ENCODE assay signal across 24 mouse cellular contexts in genomic region chr17:5693256-5693655, GRCm38 (mm10).
DNase-seq lines count a peak whose midpoint lies in the region; ATAC-seq and TF ChIP-seq lines count a peak whose summit lies in the region.
"Had no signal": no experiment of that assay in that cellular context is flagged by ENCODE, and none has a peak within 500 bp of the region (broad histone marks: within the 10 kb centered on the region; RNA-seq: fewer than 3 reads in every experiment).

No protein-coding gene starts in this region.

- no peak for ATAC-seq in embryonic facial prominence, embryonic 14.5 days (ENCODE audit: low read depth)
- no peak for ATAC-seq in limb, embryonic 14.5 days (ENCODE audit: low FRiP score, low read depth)
- no peak for ATAC-seq in stomach, embryonic 16.5 days (ENCODE audit: insufficient read depth, low FRiP score)
- ATAC-seq: forebrain, postnatal 0 days; inflammation-experienced regulatory T-cells, adult 6 months; midbrain, embryonic 13.5 days had no signal

- no peaks in the 10 kb centered on the region for H3K36me3 ChIP-seq in embryonic facial prominence, embryonic 14.5 days (ENCODE audit: control insufficient read depth, insufficient read depth, low read length)
- H3K36me3 ChIP-seq in embryonic facial prominence, embryonic 10.5 days (replicated peaks): no peaks in the 10 kb centered on the region
- H3K36me3 ChIP-seq in limb, embryonic 14.5 days (ENCODE audit: control insufficient read depth, insufficient read depth, low read length): no peaks in the 10 kb centered on the region
- H3K36me3 ChIP-seq in limb, embryonic 10.5 days: no peaks in the 10 kb centered on the region
- H3K36me3 ChIP-seq in stomach, embryonic 16.5 days (ENCODE audit: control insufficient read depth, insufficient read depth, low read length): no peaks in the 10 kb centered on the region
- H3K36me3 ChIP-seq: forebrain, embryonic 10.5 days; heart, embryonic 15.5 days; liver, embryonic 15.5 days; midbrain, embryonic 13.5 days had no signal

- H3K9me3 ChIP-seq in embryonic facial prominence, embryonic 14.5 days (ENCODE audit: control insufficient read depth, low read length): no peaks in the 10 kb centered on the region
- no peaks in the 10 kb centered on the region for H3K9me3 ChIP-seq in embryonic facial prominence, embryonic 10.5 days
- no peaks in the 10 kb centered on the region for H3K9me3 ChIP-seq in limb, embryonic 14.5 days (ENCODE audit: control insufficient read depth, low read length)
- no peaks in the 10 kb centered on the region for H3K9me3 ChIP-seq in limb, embryonic 10.5 days (replicated peaks)
- no peaks in the 10 kb centered on the region for H3K9me3 ChIP-seq in stomach, embryonic 16.5 days (replicated peaks; ENCODE audit: control insufficient read depth, low read length)
- H3K9me3 ChIP-seq: forebrain, embryonic 10.5 days; heart, embryonic 15.5 days; liver, embryonic 15.5 days; midbrain, embryonic 13.5 days had no signal

- TF ChIP-seq POLR2A in limb, embryonic 14.5 days (IDR thresholded peaks at IDR 0.05; ENCODE audit: borderline replicate concordance, extremely low read depth, insufficient read depth, insufficient read length): no peak
- no peak for TF ChIP-seq POLR2A in brain, embryonic 14.5 days (IDR thresholded peaks at IDR 0.05; ENCODE audit: borderline replicate concordance, extremely low read depth, insufficient read depth, insufficient read length, poor library complexity, severe bottlenecking)

- H3K27ac ChIP-seq in embryonic facial prominence, embryonic 14.5 days (replicated peaks; ENCODE audit: low read depth, low read length): 0 out of 2 replicates have a peak overlapping the region, but pooled peaks have one; percentile 13
- no peak overlapping the region for H3K27ac ChIP-seq in embryonic facial prominence, embryonic 10.5 days (replicated peaks)
- H3K27ac ChIP-seq in limb, embryonic 14.5 days (replicated peaks; ENCODE audit: low read depth, low read length): no peak overlapping the region
- H3K27ac ChIP-seq in limb, embryonic 10.5 days: no peak overlapping the region
- H3K27ac ChIP-seq in stomach, embryonic 16.5 days (ENCODE audit: low read length): peak overlapping the region; percentile 5; the same call in 1 of the 2 replicates
- H3K27ac ChIP-seq: forebrain, embryonic 10.5 days; heart, adult 2 months; heart, embryonic 15.5 days; hindbrain, embryonic 14.5 days; kidney, postnatal 0 days; liver, embryonic 15.5 days; midbrain, embryonic 13.5 days had no signal

- no peak overlapping the region for H3K4me3 ChIP-seq in embryonic facial prominence, embryonic 14.5 days (ENCODE audit: low read depth, low read length)
- no peak overlapping the region for H3K4me3 ChIP-seq in embryonic facial prominence, embryonic 10.5 days
- H3K4me3 ChIP-seq in limb, embryonic 14.5 days (replicated peaks; ENCODE audit: low read length): no peak overlapping the region
- H3K4me3 ChIP-seq in limb, embryonic 10.5 days: no peak overlapping the region
- no peak overlapping the region for H3K4me3 ChIP-seq in stomach, embryonic 16.5 days (replicated peaks; ENCODE audit: low read length)
- H3K4me3 ChIP-seq: forebrain, embryonic 10.5 days; heart, adult 2 months; heart, embryonic 15.5 days; liver, embryonic 15.5 days; midbrain, embryonic 13.5 days had no signal

- 61% methylated on average over 7 of the region's 7 CpGs for WGBS in embryonic facial prominence, embryonic 14.5 days
- 83% methylated on average over 7 of the region's 7 CpGs for WGBS in embryonic facial prominence, embryonic 10.5 days
- 73% methylated on average over 7 of the region's 7 CpGs for WGBS in limb, embryonic 14.5 days
- WGBS in limb, embryonic 10.5 days: 83% methylated on average over 7 of the region's 7 CpGs
- WGBS in stomach, embryonic 16.5 days: 48% methylated on average over 7 of the region's 7 CpGs

- H3K27me3 ChIP-seq in embryonic facial prominence, embryonic 14.5 days (replicated peaks; ENCODE audit: control insufficient read depth, insufficient read depth, low read length): no peaks in the 10 kb centered on the region
- H3K27me3 ChIP-seq in embryonic facial prominence, embryonic 10.5 days (replicated peaks; ENCODE audit: low read depth, poor library complexity, severe bottlenecking): no peaks in the 10 kb centered on the region
- no peaks in the 10 kb centered on the region for H3K27me3 ChIP-seq in limb, embryonic 14.5 days (ENCODE audit: control insufficient read depth, insufficient read depth, low read length)
- H3K27me3 ChIP-seq in limb, embryonic 10.5 days (ENCODE audit: low read depth, poor library complexity, severe bottlenecking): no peaks in the 10 kb centered on the region
- H3K27me3 ChIP-seq in stomach, embryonic 16.5 days (ENCODE audit: control insufficient read depth, insufficient read depth, low read length): no peaks in the 10 kb centered on the region
- H3K27me3 ChIP-seq: liver, embryonic 15.5 days; midbrain, embryonic 13.5 days had no signal

- peaks cover 8% of the 10 kb centered on the region for H3K4me1 ChIP-seq in embryonic facial prominence, embryonic 14.5 days (ENCODE audit: control insufficient read depth, insufficient read depth, low read length)
- no peaks in the 10 kb centered on the region for H3K4me1 ChIP-seq in embryonic facial prominence, embryonic 10.5 days
- peaks cover 7% of the 10 kb centered on the region for H3K4me1 ChIP-seq in limb, embryonic 14.5 days (ENCODE audit: control insufficient read depth, insufficient read depth, low read length)
- H3K4me1 ChIP-seq in limb, embryonic 10.5 days: no peaks in the 10 kb centered on the region
- H3K4me1 ChIP-seq in stomach, embryonic 16.5 days (ENCODE audit: control insufficient read depth, insufficient read depth, low read length): peaks cover 4% of the 10 kb centered on the region; the same call in 1 of the 2 replicates
- H3K4me1 ChIP-seq: forebrain, embryonic 10.5 days; heart, embryonic 15.5 days; midbrain, embryonic 13.5 days had no signal

- TF ChIP-seq CTCF in brain, embryonic 14.5 days (IDR thresholded peaks at IDR 0.05; ENCODE audit: borderline replicate concordance, extremely low read depth, insufficient read depth, insufficient read length): no peak

- no peak overlapping the region for H3K4me2 ChIP-seq in embryonic facial prominence, embryonic 14.5 days (ENCODE audit: low read depth, low read length)
- H3K4me2 ChIP-seq in limb, embryonic 14.5 days (replicated peaks; ENCODE audit: low read depth, low read length, severe bottlenecking): no peak overlapping the region
- H3K4me2 ChIP-seq in stomach, embryonic 16.5 days (ENCODE audit: low read depth, low read length): no peak overlapping the region
- H3K4me2 ChIP-seq: heart, embryonic 15.5 days; hindbrain, embryonic 14.5 days; liver, embryonic 15.5 days; midbrain, embryonic 13.5 days had no signal

- peak; percentile 50 for DNase-seq in embryonic facial prominence, embryonic 14.5 days (ENCODE audit: low spot score)
- DNase-seq in embryonic facial prominence, embryonic 10.5 days (ENCODE audit: low spot score): no peak
- DNase-seq in limb, embryonic 14.5 days (ENCODE audit: low spot score): peak; percentile 13
- DNase-seq in limb, embryonic 10.5 days (ENCODE audit: low spot score): no peak
- DNase-seq in brain, embryonic 14.5 days (ENCODE audit: low read depth): peak; percentile 11
- DNase-seq in left cerebral cortex, adult 8-10 months (ENCODE audit: low spot score in 2 of 2): no peak
- no peak for DNase-seq in ovary, postnatal 14 days (ENCODE audit: low spot score)
- DNase-seq: adrenal gland, postnatal 25 days; cerebellum, adult 11 months; cerebellum, postnatal 14 days; forebrain, postnatal 0 days; heart, adult 2 months; kidney, adult 18-20 months; layer of hippocampus, adult 9-11 months; liver; lung, postnatal 14 days had no signal

- no peak overlapping the region for H3K9ac ChIP-seq in embryonic facial prominence, embryonic 14.5 days (ENCODE audit: low read depth, low read length)
- no peak overlapping the region for H3K9ac ChIP-seq in limb, embryonic 14.5 days (ENCODE audit: low read depth, low read length, severe bottlenecking)
- no peak overlapping the region for H3K9ac ChIP-seq in stomach, embryonic 16.5 days (ENCODE audit: low read length)
- H3K9ac ChIP-seq: forebrain, postnatal 0 days; heart, embryonic 15.5 days; hindbrain, embryonic 14.5 days; liver, embryonic 15.5 days; midbrain, embryonic 13.5 days had no signal

Comparison
In these comparisons a context has a peak if more than half of its experiments do, and no peak if none do; other contexts are left out.
1. DNase-seq: peak in embryonic facial prominence, embryonic 14.5 days (single experiment), limb, embryonic 14.5 days (single experiment) and brain, embryonic 14.5 days (single experiment); none in embryonic facial prominence, embryonic 10.5 days (single experiment), limb, embryonic 10.5 days (single experiment), left cerebral cortex, adult 8-10 months (0 of 2) and ovary, postnatal 14 days (single experiment).
2. H3K27ac ChIP-seq: peak in embryonic facial prominence, embryonic 14.5 days (single experiment) and stomach, embryonic 16.5 days (single experiment); none in embryonic facial prominence, embryonic 10.5 days (single experiment), limb, embryonic 14.5 days (single experiment) and limb, embryonic 10.5 days (single experiment).